Comparison of ENCODE assay signal across 9 mouse cellular contexts in the genomic region with DNA sequence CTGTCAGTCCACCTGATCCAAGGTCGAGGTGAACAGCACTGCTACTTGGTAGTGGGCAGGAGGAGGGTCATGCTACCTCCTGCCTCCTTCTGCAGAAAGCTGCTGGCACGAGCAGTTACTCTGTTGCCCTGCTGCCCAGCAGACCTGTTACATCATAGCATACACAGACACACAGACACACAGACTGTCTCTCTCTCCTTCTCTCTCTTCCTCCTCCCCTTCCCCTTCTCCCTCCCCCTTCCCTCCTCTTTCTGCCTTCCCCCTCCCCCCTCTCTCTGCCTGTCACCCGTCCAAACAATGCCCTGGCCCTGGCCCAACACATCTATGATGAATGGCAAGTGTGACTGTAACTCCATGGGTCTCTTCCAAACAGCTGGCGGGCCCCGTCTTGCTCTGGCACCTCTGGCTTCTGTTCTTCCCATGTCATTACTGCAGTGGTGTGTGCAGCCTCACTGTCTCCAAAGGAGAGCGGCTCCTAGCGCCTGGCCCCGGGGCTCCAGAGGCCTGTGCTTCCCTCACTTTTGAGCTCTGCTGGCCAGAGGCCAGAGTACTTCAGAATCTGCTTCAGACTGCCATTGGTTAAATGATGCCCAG. TPM values are rescaled to one million over a fixed set of nuclear protein-coding genes. Genes with fewer than 3 reads are reported as not detected.
DNase-seq lines count a peak whose midpoint lies in the region; ATAC-seq lines count a peak whose summit lies in the region.
"Had no signal": no experiment of that assay in that cellular context is flagged by ENCODE, and none has a peak within 500 bp of the region (broad histone marks: within the 10 kb centered on the region; RNA-seq: fewer than 3 reads in every experiment).

No protein-coding gene starts in this region.

- no peaks in the 10 kb centered on the region for H3K27me3 ChIP-seq in embryonic facial prominence, embryonic 12.5 days
- H3K27me3 ChIP-seq in intestine, embryonic 14.5 days (replicated peaks; ENCODE audit: control insufficient read depth, insufficient read depth, low read length) = no peaks in the 10 kb centered on the region
- H3K27me3 ChIP-seq: limb, embryonic 12.5 days had no signal

- 0 out of 2 replicates have a peak, but pooled peaks have one; percentile 52 for ATAC-seq in embryonic facial prominence, embryonic 12.5 days (ENCODE audit: insufficient number of reproducible peaks, insufficient read depth, low FRiP score, low TSS enrichment)
- peak; percentile 68; the same call in 1 of the 2 replicates for ATAC-seq in intestine, embryonic 14.5 days (replicated peaks; ENCODE audit: low FRiP score, low TSS enrichment, low read depth)

- no peaks in the 10 kb centered on the region for H3K9me3 ChIP-seq in embryonic facial prominence, embryonic 12.5 days
- H3K9me3 ChIP-seq in intestine, embryonic 14.5 days (ENCODE audit: control insufficient read depth, low read length) = no peaks in the 10 kb centered on the region
- H3K9me3 ChIP-seq: limb, embryonic 12.5 days had no signal

- peaks cover 8% of the 10 kb centered on the region for H3K4me1 ChIP-seq in embryonic facial prominence, embryonic 12.5 days
- peaks cover 9% of the 10 kb centered on the region for H3K4me1 ChIP-seq in intestine, embryonic 14.5 days (replicated peaks; ENCODE audit: control insufficient read depth, insufficient read depth, low read length)

- 27% methylated on average over 8 of the region's 8 CpGs for WGBS in embryonic facial prominence, embryonic 12.5 days
- 9% methylated on average over 8 of the region's 8 CpGs for WGBS in intestine, embryonic 14.5 days

- no peak overlapping the region for H3K4me3 ChIP-seq in embryonic facial prominence, embryonic 12.5 days
- no peak overlapping the region for H3K4me3 ChIP-seq in intestine, embryonic 14.5 days (ENCODE audit: low read depth, low read length)
- H3K4me3 ChIP-seq: limb, embryonic 12.5 days had no signal

- peak; percentile 86 for DNase-seq in retina, postnatal 1 day
- no peak for DNase-seq in retina, embryonic 14.5 days (ENCODE audit: low spot score)
- DNase-seq in intestine, embryonic 14.5 days (ENCODE audit: low spot score) = peak; percentile 78
- peak; percentile 84 for DNase-seq in lung, postnatal 10 days
- DNase-seq in spleen, postnatal 36 days (ENCODE audit: low spot score in 2 of 2) = no peak
- DNase-seq in urinary bladder, postnatal 14 days (ENCODE audit: low spot score) = no peak
- no peak for DNase-seq in layer of hippocampus, postnatal 36 days

- H3K27ac ChIP-seq in embryonic facial prominence, embryonic 12.5 days = no peak overlapping the region
- H3K27ac ChIP-seq in intestine, embryonic 14.5 days (ENCODE audit: low read depth) = 0 out of 2 replicates have a peak overlapping the region, but pooled peaks have one; percentile 11
- H3K27ac ChIP-seq: limb, embryonic 12.5 days had no signal

- no peaks in the 10 kb centered on the region for H3K36me3 ChIP-seq in embryonic facial prominence, embryonic 12.5 days
- no peaks in the 10 kb centered on the region for H3K36me3 ChIP-seq in intestine, embryonic 14.5 days (ENCODE audit: control insufficient read depth, insufficient read depth, low read length)
- H3K36me3 ChIP-seq: limb, embryonic 12.5 days had no signal

- H3K9ac ChIP-seq in embryonic facial prominence, embryonic 12.5 days = no peak overlapping the region
- H3K9ac ChIP-seq in intestine, embryonic 14.5 days (ENCODE audit: low read length) = no peak overlapping the region
- H3K9ac ChIP-seq: limb, embryonic 12.5 days had no signal

- no peak overlapping the region for H3K4me2 ChIP-seq in embryonic facial prominence, embryonic 12.5 days (replicated peaks)
- no peak overlapping the region; the same call in 1 of the 2 replicates for H3K4me2 ChIP-seq in intestine, embryonic 14.5 days (ENCODE audit: low read length)
- H3K4me2 ChIP-seq: limb, embryonic 12.5 days had no signal

RNA-seq across cellular contexts. Expression of a gene that starts 48.6 kb away (rescaled TPM):
- 272 and 277 TPM in 2 replicates for polyA plus RNA-seq in embryonic facial prominence, embryonic 12.5 days (2016; fragmentation: Nextera tagmentation; extraction: Ambion mirVana)
- 234 and 237 TPM in 2 replicates for polyA plus RNA-seq in intestine, embryonic 14.5 days (2014; fragmentation: Nextera tagmentation; extraction: Ambion mirVana)
- 10 to 100 TPM; 70.4 to 71.1 TPM for total RNA-seq in layer of hippocampus, postnatal 36 days (2021)

Comparison
In these comparisons a context has a peak if more than half of its experiments do, and no peak if none do; other contexts are left out.
1. DNase-seq: peak in retina, postnatal 1 day (single experiment), intestine, embryonic 14.5 days (single experiment) and lung, postnatal 10 days (single experiment); none in retina, embryonic 14.5 days (single experiment), spleen, postnatal 36 days (0 of 2), urinary bladder, postnatal 14 days (single experiment) and layer of hippocampus, postnatal 36 days (0 of 2).